Mouse (Mus musculus): ENCODE measurements around the gene Hcls1.

Hcls1 gene

GRCm38 (mm10) chr16:36930231-36931136 lies 4.3 kb upstream of the Hcls1 start:
- in situ Hi-C loops (cut with MboI): no loop called here

GRCm38 (mm10) chr16:36931381-36931780 lies 3.4 kb upstream of the Hcls1 start:
- in situ Hi-C loops (cut with MboI): no loop called here

- in situ Hi-C loops (cut with MboI): no loop called here
Observed at GRCm38 (mm10) chr16:36931976-36932375, 2.8 kb upstream of the Hcls1 start.

GRCm38 (mm10) chr16:36932546-36932945 lies 2.2 kb upstream of the Hcls1 start:
- in situ Hi-C loops (cut with MboI): no loop called here

GRCm38 (mm10) chr16:36934131-36934840 lies 497 bp upstream of the Hcls1 start:
- in situ Hi-C loops (cut with MboI): no loop called here

- in situ Hi-C loops (cut with MboI): no loop called here
Observed at GRCm38 (mm10) chr16:36935814-36936213, 1.0 kb downstream of the Hcls1 start.

GRCm38 (mm10) chr16:36941137-36941727 lies 6.4 kb downstream of the Hcls1 start:
- in situ Hi-C loops (cut with MboI): no loop called here

GRCm38 (mm10) chr16:36941895-36942294 lies 7.1 kb downstream of the Hcls1 start:
- in situ Hi-C loops (cut with MboI): no loop called here

- in situ Hi-C loops (cut with MboI): no loop called here
Observed at GRCm38 (mm10) chr16:36943591-36943990, 8.8 kb downstream of the Hcls1 start.

GRCm38 (mm10) chr16:36944895-36945424 lies 10.2 kb downstream of the Hcls1 start:
- in situ Hi-C loops (cut with MboI): no loop called here

GRCm38 (mm10) chr16:36946459-36947159 lies 11.8 kb downstream of the Hcls1 start:
- in situ Hi-C loops (cut with MboI): no loop called here

GRCm38 (mm10) chr16:36947646-36948197 lies 12.9 kb downstream of the Hcls1 start:
- in situ Hi-C loops (cut with MboI): no loop called here

- in situ Hi-C loops (cut with MboI): no loop called here
Observed at GRCm38 (mm10) chr16:36949614-36950336, 15.0 kb downstream of the Hcls1 start.

GRCm38 (mm10) chr16:36951029-36951428 lies 16.2 kb downstream of the Hcls1 start:
- in situ Hi-C loops (cut with MboI): no loop called here

GRCm38 (mm10) chr16:36955106-36955505 lies 20.3 kb downstream of the Hcls1 start:
- in situ Hi-C loops (cut with MboI): no loop called here

- in situ Hi-C loops (cut with MboI): no loop called here
Observed at GRCm38 (mm10) chr16:36963415-36963814, 28.6 kb downstream of the Hcls1 start.

GRCm38 (mm10) chr16:36979127-36979526 lies 44.3 kb downstream of the Hcls1 start:
- in situ Hi-C loops (cut with MboI): no loop called here

- in situ Hi-C loops (cut with MboI): no loop called here
Observed at GRCm38 (mm10) chr16:36983796-36984195, 49.0 kb downstream of the Hcls1 start.

GRCm38 (mm10) chr16:36985636-36986042 lies 50.9 kb downstream of the Hcls1 start:
- in situ Hi-C loops (cut with MboI): no loop called here

GRCm38 (mm10) chr16:36987399-36987798 lies 52.6 kb downstream of the Hcls1 start:
- in situ Hi-C loops (cut with MboI): no loop called here

GRCm38 (mm10) chr16:36988066-36988465 lies 53.3 kb downstream of the Hcls1 start:
- in situ Hi-C loops (cut with MboI): no loop called here

Measured in mature B cell (primary cell).